Mouse (Mus musculus) neural tube, embryonic 11.5 days (tissue): ENCODE measurements around the gene Hist1h1c. TPM values are rescaled to one million over a fixed set of nuclear protein-coding genes. Genes with fewer than 3 reads are reported as not detected.
A peak's percentile ranks its signal among the peaks of the same experiment; 100 is the strongest.
"Not testable (repeated sequence)": the region's sequence is repeated elsewhere in the genome, so short reads cannot be mapped to it uniquely, and the experiment has no call there.

Source experiments
- ATAC-seq: fragments of 200-750 bp; cut with Nextera tagmentation; 2 replicates; pipeline ENCODE4 v1.8.0; 2017; ENCODE audit warnings: moderate number of reproducible peaks, mild to moderate bottlenecking, moderate TSS enrichment, moderate library complexity; ENCODE audit not compliant: insufficient read depth, low FRiP score, low TSS enrichment
- DNase-seq: peaks from one replicate; pipeline ENCODE4 v3.0.0-alpha.2; 2015; ENCODE audit warnings: low spot score
- H3K27ac ChIP-seq: fragments of 300-500 bp; sonication (generic); 2 replicates; pipeline ENCODE4 v1.5.1; 2014; ENCODE audit warnings: low read depth, mild to moderate bottlenecking, low read length
- H3K27me3 ChIP-seq: fragments of 300-500 bp; sonication (generic); 2 replicates; pipeline ENCODE4 v1.6.1; 2014; ENCODE audit warnings: mild to moderate bottlenecking, low read length, mixed read lengths; ENCODE audit not compliant: control insufficient read depth, insufficient read depth
- H3K36me3 ChIP-seq: fragments of 300-500 bp; sonication (generic); 2 replicates; pipeline ENCODE4 v1.6.1; 2014; ENCODE audit warnings: mild to moderate bottlenecking, low read length, moderate library complexity, mixed read lengths; ENCODE audit not compliant: control insufficient read depth, insufficient read depth
- H3K4me1 ChIP-seq: fragments of 300-500 bp; sonication (generic); 2 replicates; pipeline ENCODE4 v1.6.1; 2014; ENCODE audit warnings: low read length, mixed read lengths; ENCODE audit not compliant: control insufficient read depth, insufficient read depth
- H3K4me2 ChIP-seq: fragments of 300-500 bp; sonication (generic); 2 replicates; pipeline ENCODE4 v1.6.1; 2014; ENCODE audit warnings: low read depth, mild to moderate bottlenecking, moderate library complexity
- H3K4me3 ChIP-seq: fragments of 300-500 bp; sonication (generic); 2 replicates; pipeline ENCODE4 v1.5.1; 2014; ENCODE audit warnings: low read depth, low read length
- H3K9ac ChIP-seq: fragments of 300-500 bp; sonication (generic); 2 replicates; pipeline ENCODE4 v1.6.1; 2014; ENCODE audit warnings: mild to moderate bottlenecking, low read length
- H3K9me3 ChIP-seq: fragments of 300-500 bp; sonication (generic); 2 replicates; pipeline ENCODE4 v1.6.1; 2016; ENCODE audit warnings: low read length; ENCODE audit not compliant: control insufficient read depth
- WGBS: fragments of 180-500 bp; shearing (Covaris S2); extraction: QIAGEN DNeasy Blood & Tissue Kit; methylation state at CpG from one replicate; pipeline ENCODE4 v1.1.7; 2014; 5-methylcytosine and 5-hydroxymethylcytosine counted together
- polyA plus RNA-seq: library from polyadenylated mRNA; unstranded; fragments of >200 nt; fragmentation: Nextera tagmentation; extraction: Ambion mirVana; gene quantifications from 2 replicates; pipeline ENCODE4 v1.2.1, GENCODE M21; 2014

Gene Hist1h1c
- polyA plus RNA-seq, 1 experiment from 2014 or later, result 12.2 TPM

DNA sequence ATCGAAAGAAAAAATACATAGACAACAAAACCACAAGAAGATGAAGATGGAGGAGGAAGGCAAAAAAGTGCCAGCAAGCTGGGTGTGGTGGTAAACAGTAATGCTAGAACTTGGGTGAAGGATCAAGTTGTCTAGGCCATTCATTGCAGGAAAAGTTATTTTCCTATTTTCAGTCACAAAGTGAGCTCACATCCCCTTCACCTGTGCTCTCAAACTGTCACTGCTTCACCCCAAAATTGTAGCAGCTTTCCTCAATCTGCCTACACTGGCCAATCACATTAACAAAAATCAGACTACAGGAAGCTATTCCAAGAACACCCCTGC lies 21.3 kb downstream of the Hist1h1c start:
- Histone ChIP-seq H3K4me2 (peak overlapping the region; percentile 70), H3K9me3 (no peaks in the 10 kb centered on the region), H3K27me3 (no peaks in the 10 kb centered on the region), H3K27ac (peak overlapping the region; percentile 72), H3K36me3 (no peaks in the 10 kb centered on the region), H3K4me3 (no peak overlapping the region), H3K4me1 (peaks cover 3% of the 10 kb centered on the region; the same call in 1 of the 2 replicates), H3K9ac (0 out of 2 replicates have a peak overlapping the region, but pooled peaks have one; percentile 57)
- DNase-seq (no peak), ATAC-seq (no peak)
- WGBS, result 69% methylated on average over 1 of the region's 1 CpGs

DNA sequence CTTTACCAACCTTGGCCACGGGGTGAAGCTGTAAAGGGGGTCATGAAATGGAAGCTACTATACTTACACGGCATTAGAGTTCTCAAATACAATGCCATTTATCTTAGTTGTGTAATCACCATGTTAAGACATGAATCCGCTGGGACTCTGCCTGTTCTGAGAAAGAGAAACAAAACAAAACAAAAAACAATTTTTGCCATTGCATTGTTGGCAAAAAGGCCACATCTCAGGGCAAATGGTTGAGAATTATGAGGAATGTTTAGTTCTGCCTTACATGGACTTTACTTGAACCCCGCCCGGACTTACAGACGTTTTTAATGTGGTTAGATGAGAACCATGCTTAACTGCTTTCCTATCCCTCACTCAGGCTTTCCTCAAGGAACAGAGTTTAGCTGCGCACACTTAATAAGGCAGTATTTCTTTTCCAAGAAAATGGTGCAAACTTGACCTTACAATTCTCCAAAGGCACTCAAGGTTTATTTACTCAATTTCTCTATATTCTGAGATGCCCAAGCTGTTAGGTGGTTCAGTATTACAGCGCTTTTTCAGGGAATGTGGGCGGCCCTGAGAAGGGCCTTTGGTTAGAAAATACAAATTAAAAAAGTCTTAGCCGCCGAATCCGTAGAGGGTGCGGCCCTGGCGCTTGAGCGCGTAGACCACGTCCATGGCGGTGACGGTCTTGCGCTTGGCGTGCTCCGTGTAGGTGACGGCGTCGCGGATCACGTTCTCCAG lies 21.8 kb downstream of the Hist1h1c start:
- H3K27me3 ChIP-seq, result no peaks in the 10 kb centered on the region
- H3K27ac ChIP-seq, result peak overlapping the region; percentile 72
- peak overlapping the region; percentile 70 for H3K4me2 ChIP-seq
- H3K9ac ChIP-seq, result peak overlapping the region; percentile 57
- ATAC-seq (peak; percentile 1; the same call in 1 of the 2 replicates), DNase-seq (peak; percentile 41)
- no peaks in the 10 kb centered on the region for H3K9me3 ChIP-seq
- peak overlapping the region; percentile 50 for H3K4me3 ChIP-seq
- peaks cover 3% of the 10 kb centered on the region; the same call in 1 of the 2 replicates for H3K4me1 ChIP-seq
- H3K36me3 ChIP-seq, result no peaks in the 10 kb centered on the region
- WGBS, result 2% methylated on average over 20 of the region's 27 CpGs

DNA sequence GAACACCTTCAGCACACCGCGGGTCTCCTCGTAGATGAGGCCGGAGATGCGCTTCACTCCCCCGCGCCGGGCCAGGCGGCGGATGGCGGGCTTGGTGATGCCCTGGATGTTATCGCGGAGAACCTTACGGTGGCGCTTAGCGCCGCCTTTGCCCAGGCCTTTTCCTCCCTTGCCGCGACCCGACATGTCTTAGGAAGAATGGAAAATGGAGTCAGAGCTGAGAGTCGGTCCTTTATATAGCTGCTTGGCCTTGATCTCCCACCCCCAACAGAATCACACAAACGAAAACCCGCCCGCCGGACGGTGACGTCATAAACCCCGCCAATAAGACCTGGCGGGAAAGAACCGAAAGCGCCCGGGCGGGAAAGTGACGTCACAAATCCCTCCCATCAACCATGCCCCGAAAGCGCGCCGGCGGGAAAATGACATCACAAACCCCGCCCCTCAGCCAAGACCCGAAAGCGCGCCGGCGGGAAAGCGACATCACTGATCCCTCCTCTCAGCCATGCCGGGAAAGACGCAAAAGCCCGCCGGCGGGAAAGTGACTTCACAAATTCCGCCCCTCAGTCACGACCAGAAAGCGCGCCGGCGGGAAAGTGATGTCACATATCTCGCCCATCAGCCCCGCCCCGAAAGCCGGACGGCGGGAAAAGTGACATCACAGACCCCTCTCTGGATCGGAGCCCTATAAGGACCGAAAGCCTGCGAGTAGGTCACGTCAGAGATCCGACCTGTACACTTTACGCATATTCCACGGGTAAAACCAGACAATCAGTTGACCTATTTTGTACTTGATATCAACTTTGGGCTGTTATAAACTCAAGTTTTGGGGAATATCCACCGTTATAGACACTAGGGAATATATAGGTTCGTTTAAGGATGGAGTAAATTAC lies 22.6 kb downstream of the Hist1h1c start, which contains the start of gene Hist1h4a:
Hist1h4a (minus strand) TSS at position 259 of the 893 bp plus-strand sequence.
- H3K27ac ChIP-seq, result peak within 1 kb of the TSS; percentile 88
- H3K4me2 ChIP-seq, result peak within 1 kb of the TSS; percentile 70
- peaks cover 3% of the 10 kb centered on the region; the same call in 1 of the 2 replicates for H3K4me1 ChIP-seq
- DNase-seq (peak; percentile 99), ATAC-seq (peak; percentile 71)
- peak within 1 kb of the TSS; percentile 59 for H3K9ac ChIP-seq
- H3K27me3 ChIP-seq, result no peaks in the 10 kb centered on the region
- no peaks in the 10 kb centered on the region for H3K36me3 ChIP-seq
- H3K9me3 ChIP-seq, result no peaks in the 10 kb centered on the region
- under 1% methylated on average over 60 of the region's 72 CpGs for WGBS
- H3K4me3 ChIP-seq, result peak within 1 kb of the TSS; percentile 50

DNA sequence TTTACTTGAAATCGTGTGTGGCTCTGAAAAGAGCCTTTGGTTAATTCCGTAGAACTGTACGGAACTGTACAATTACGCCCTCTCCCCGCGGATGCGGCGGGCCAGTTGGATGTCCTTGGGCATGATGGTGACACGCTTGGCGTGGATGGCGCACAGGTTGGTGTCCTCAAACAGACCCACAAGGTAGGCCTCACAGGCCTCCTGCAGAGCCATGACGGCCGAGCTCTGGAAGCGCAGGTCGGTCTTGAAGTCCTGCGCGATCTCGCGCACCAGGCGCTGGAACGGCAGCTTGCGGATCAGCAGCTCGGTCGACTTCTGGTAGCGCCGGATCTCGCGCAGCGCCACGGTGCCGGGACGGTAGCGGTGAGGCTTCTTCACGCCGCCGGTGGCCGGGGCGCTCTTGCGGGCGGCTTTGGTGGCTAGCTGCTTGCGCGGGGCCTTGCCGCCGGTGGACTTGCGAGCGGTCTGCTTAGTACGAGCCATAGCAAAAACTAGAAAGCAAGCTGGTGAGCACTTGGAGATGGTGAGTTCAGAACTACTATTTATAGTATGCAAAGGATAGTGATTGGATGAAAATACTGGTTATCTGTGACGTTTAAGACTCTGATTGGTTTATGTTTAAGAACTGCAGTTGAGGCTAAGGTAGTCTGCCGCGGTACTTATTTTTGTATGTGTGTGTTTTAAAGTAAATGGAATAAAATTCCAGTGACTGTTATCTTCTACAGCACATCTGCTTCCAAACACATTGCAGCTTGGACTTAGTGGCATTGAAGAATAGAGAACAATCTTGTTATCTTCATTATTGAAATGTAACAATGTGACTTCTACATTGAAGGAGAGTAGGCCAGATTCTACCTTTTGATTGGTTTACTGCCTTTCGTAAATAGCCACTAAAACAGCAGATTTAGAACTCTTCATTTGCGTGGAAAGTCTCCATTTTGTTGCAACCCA lies 23.5 kb downstream of the Hist1h1c start, which contains the start of gene Hist1h3a:
Hist1h3a (minus strand) TSS at position 516 of the 951 bp plus-strand sequence.
- H3K27me3 ChIP-seq, H3K9me3 ChIP-seq, H3K36me3 ChIP-seq, H3K4me1 ChIP-seq: not testable (repeated sequence)
- Histone ChIP-seq H3K4me3 (peak within 1 kb of the TSS; percentile 50), H3K9ac (peak within 1 kb of the TSS; percentile 59), H3K4me2 (peak within 1 kb of the TSS; percentile 70), H3K27ac (peak within 1 kb of the TSS; percentile 89)
- ATAC-seq (peak; percentile 58), DNase-seq (peak; percentile 54)
- WGBS, result under 1% methylated on average over 30 of the region's 52 CpGs

DNA sequence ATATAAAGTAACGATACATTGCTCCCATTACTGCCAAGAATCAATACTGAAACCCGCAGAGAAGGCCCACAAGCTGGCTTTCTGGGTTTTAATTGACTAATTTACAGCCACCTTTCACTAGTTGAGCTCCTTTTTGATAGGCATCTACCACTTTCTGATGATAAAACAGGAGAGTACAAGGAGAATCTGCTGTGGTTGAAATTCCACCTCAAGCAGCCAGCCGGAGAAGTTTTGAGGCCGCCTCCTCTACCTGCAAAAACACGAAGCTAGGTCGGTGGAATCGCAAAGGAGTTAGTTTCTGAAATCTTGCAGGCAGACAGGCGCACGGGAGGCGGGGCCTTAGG lies 24.6 kb downstream of the Hist1h1c start:
- peak overlapping the region; percentile 58 for H3K9ac ChIP-seq
- H3K4me1 ChIP-seq, result no peaks in the 10 kb centered on the region; the same call in 1 of the 2 replicates
- ATAC-seq (no peak), DNase-seq (no peak)
- H3K4me3 ChIP-seq, result peak overlapping the region; percentile 50
- H3K27ac ChIP-seq, result peak overlapping the region; percentile 89
- no peaks in the 10 kb centered on the region for H3K36me3 ChIP-seq
- no peaks in the 10 kb centered on the region for H3K9me3 ChIP-seq
- no peaks in the 10 kb centered on the region for H3K27me3 ChIP-seq
- peak overlapping the region; percentile 70 for H3K4me2 ChIP-seq
- WGBS, result under 1% methylated on average over 10 of the region's 10 CpGs

DNA sequence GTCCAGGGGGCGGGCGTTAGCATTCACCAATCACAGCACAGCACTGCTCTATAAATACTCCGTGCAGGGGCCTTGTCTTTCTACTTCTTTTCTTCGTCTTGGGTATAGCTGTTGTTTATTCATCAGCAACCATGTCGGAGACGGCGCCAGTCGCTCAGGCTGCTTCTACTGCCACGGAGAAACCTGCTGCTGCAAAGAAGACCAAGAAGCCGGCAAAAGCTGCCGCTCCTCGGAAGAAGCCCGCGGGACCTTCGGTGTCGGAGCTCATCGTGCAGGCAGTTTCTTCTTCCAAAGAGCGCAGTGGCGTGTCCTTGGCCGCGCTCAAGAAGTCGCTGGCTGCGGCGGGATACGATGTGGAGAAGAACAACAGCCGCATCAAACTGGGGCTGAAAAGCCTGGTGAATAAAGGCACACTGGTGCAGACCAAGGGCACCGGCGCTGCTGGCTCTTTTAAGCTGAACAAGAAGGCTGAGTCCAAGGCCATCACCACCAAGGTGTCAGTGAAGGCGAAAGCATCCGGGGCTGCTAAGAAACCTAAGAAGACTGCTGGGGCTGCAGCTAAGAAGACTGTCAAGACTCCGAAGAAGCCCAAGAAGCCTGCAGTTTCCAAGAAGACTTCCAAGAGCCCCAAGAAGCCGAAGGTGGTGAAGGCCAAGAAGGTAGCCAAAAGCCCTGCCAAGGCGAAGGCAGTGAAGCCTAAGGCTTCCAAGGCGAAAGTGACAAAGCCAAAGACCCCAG lies 25.1 kb downstream of the Hist1h1c start, which contains the start of gene Hist1h1a:
Hist1h1a (plus strand) TSS at position 81 of the 738 bp plus-strand sequence.
- H3K36me3 ChIP-seq, result no peaks in the 10 kb centered on the region
- peak within 1 kb of the TSS; percentile 70 for H3K4me2 ChIP-seq
- H3K27me3 ChIP-seq, result no peaks in the 10 kb centered on the region
- H3K27ac ChIP-seq, result peak within 1 kb of the TSS; percentile 89
- peak within 1 kb of the TSS; percentile 50 for H3K4me3 ChIP-seq
- H3K4me1 ChIP-seq, result no peaks in the 10 kb centered on the region; the same call in 1 of the 2 replicates
- peak within 1 kb of the TSS; percentile 71 for H3K9ac ChIP-seq
- DNase-seq (peak; percentile 91), ATAC-seq (peak; percentile 70; the same call in 1 of the 2 replicates)
- no peaks in the 10 kb centered on the region for H3K9me3 ChIP-seq
- 4% methylated on average over 34 of the region's 34 CpGs for WGBS

DNA sequence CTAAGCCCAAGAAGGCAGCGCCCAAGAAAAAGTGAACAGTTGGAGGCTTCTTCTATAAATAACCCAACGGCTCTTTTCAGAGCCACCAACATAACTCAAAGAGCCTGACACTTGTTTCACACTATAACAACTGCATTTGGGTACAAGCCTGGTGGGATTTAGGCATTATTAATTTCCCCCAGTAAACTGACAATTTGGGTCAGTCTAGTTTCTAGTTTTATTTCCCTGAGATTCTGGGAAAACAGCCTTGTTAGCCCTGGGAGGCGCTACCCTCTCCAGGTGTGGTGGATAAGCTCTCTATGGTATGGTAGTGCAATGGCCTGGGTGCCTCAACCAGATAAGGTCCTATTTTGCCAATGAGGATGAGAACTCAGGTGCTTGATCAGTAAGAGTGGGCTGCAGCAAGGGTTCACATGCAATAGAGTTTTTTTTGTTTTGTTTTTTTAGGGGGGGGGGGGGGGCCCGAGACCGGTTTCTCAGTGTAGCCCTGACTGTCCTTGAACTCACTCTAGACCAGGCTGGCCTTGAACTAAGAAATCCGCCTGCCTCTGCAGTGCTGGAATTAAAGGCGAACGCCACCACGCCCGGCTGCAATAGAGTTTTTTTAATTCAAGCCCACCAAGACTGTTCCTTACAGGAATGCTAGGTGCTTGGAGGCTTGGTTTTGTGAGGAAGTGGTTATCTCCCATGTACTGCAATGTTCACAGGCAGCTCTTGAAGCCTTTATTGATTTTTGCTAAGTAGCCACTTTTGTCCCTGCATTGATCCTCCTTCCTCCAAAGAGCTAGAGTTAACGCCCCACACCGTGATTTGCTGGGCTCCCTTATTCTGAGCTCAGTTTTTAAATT lies 25.9 kb downstream of the Hist1h1c start:
- no peaks in the 10 kb centered on the region for H3K9me3 ChIP-seq
- no peaks in the 10 kb centered on the region for H3K27me3 ChIP-seq
- H3K36me3 ChIP-seq, result no peaks in the 10 kb centered on the region
- WGBS, result 34% methylated on average over 12 of the region's 12 CpGs
- ATAC-seq (no peak), DNase-seq (no peak)
- peak overlapping the region; percentile 71 for H3K9ac ChIP-seq
- H3K4me2 ChIP-seq, result peak overlapping the region; percentile 70
- peak overlapping the region; percentile 50 for H3K4me3 ChIP-seq
- H3K4me1 ChIP-seq, result no peaks in the 10 kb centered on the region; the same call in 1 of the 2 replicates
- H3K27ac ChIP-seq, result peak overlapping the region; percentile 88
